Mouse (Mus musculus): ENCODE results near the gene Ccdc57. TPM values are rescaled to one million over a fixed set of nuclear protein-coding genes. Genes with fewer than 3 reads are reported as not detected.
"Not testable (repeated sequence)": the region's sequence is repeated elsewhere in the genome, so short reads cannot be mapped to it uniquely, and the experiment has no call there.

Gene Ccdc57
- polyA plus RNA-seq, 1 experiment = 12.8 TPM

DNA sequence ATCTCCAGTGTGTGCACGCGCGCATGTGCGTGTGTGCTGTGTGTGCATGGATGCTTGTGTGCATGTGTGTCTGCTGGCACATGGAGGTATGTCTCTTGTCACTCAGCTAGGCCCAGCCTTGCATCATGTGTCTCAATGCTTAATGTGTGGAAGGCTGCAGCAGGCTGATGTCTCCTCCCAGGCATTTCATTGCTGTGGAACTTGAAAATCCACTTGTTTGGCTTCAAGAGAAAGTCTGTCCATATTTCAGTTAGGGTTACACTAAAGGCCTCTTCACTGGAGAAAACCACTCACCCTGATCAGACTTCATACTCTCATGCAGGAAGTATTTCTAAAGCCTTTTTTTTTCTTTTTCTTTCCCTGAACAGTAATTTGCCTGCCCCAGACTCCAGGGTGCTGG lies 79.5 kb downstream of the Ccdc57 start:
- no peak for DNase-seq (ENCODE audit: extremely low spot score in 1 of 2, low spot score in 1 of 2)

GRCm38 (mm10) chr11:120852083-120852935 lies 80.4 kb downstream of the Ccdc57 start:
- DNase-seq (ENCODE audit: extremely low spot score in 1 of 2, low spot score in 1 of 2) = no peak

GRCm38 (mm10) chr11:120851582-120851981 lies 81.1 kb downstream of the Ccdc57 start:
- DNase-seq (ENCODE audit: extremely low spot score in 1 of 2, low spot score in 1 of 2) = no peak

GRCm38 (mm10) chr11:120851132-120851531 lies 81.5 kb downstream of the Ccdc57 start:
- DNase-seq (ENCODE audit: extremely low spot score in 1 of 2, low spot score in 1 of 2) = no peak

- no peak for DNase-seq (ENCODE audit: extremely low spot score in 1 of 2, low spot score in 1 of 2)
Observed at GRCm38 (mm10) chr11:120850331-120851030, 82.2 kb downstream of the Ccdc57 start.

GRCm38 (mm10) chr11:120846725-120847475 lies 85.8 kb downstream of the Ccdc57 start:
- DNase-seq (ENCODE audit: extremely low spot score in 1 of 2, low spot score in 1 of 2) = peak in 1 of 2 experiments; percentile 35

- DNase-seq (ENCODE audit: extremely low spot score in 1 of 2, low spot score in 1 of 2) = no peak
Observed at GRCm38 (mm10) chr11:120844329-120844728, 88.3 kb downstream of the Ccdc57 start.

DNA sequence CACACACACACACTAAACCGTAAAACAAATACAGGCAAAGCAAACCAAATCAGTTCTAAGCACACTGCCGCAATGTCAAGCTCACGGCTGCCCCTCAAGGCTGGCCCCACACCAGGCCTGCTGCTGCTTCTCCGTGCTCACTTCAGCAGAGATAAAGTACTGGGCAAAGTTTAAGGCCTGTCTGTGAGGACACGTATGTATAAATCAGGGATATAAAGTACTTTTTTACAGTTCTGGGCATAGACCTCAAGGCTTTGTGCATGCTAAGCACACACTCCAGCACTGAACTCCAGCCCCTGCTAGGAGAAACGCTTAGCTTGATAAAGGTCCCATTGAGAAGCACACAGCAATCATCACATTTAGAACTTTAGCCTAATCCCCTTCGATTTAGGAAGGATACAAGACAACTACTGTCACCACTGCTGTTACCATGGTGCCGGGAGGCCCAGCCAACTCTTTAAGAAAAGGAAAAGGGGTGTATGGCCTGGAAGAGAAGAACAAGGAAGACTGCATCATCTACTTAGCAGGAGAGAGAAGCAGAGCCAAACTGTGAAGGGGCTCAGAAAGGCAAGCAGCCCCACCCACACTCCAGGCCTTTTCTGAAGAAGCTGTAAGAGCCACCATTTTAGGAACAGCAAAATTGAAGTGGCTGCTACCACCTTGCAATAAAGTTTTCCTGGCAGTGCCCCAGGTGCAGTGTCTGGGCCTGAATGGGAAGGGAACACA lies 99.0 kb downstream of the Ccdc57 start:
- no peak for DNase-seq (ENCODE audit: extremely low spot score in 1 of 2, low spot score in 1 of 2)

DNA sequence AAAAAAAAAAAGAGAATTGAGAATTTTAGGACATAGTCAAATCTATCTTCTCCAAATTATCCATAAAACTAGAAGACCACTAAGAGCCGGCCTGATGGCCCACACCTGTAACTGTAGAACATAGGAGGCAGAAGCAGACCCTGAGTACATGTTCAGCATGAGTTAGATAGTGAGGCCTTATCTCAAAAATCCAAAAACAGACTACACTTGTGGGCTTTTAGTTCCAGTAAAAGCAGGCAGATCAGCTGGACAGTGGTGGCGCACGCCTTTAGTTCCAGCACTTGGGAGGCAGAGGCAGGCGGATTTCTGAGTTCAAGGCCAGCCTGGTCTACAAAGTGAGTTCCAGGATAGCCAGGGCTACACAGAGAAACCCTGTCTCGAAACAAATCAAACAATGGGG lies 99.7 kb downstream of the Ccdc57 start:
- not testable (repeated sequence) for DNase-seq (ENCODE audit: extremely low spot score in 1 of 2, low spot score in 1 of 2)

- DNase-seq (ENCODE audit: extremely low spot score in 1 of 2, low spot score in 1 of 2) = no peak
Observed at GRCm38 (mm10) chr11:120831659-120832440, 100.8 kb downstream of the Ccdc57 start.

GRCm38 (mm10) chr11:120830686-120831085 lies 102.0 kb downstream of the Ccdc57 start:
- DNase-seq (ENCODE audit: extremely low spot score in 1 of 2, low spot score in 1 of 2) = no peak

DNA sequence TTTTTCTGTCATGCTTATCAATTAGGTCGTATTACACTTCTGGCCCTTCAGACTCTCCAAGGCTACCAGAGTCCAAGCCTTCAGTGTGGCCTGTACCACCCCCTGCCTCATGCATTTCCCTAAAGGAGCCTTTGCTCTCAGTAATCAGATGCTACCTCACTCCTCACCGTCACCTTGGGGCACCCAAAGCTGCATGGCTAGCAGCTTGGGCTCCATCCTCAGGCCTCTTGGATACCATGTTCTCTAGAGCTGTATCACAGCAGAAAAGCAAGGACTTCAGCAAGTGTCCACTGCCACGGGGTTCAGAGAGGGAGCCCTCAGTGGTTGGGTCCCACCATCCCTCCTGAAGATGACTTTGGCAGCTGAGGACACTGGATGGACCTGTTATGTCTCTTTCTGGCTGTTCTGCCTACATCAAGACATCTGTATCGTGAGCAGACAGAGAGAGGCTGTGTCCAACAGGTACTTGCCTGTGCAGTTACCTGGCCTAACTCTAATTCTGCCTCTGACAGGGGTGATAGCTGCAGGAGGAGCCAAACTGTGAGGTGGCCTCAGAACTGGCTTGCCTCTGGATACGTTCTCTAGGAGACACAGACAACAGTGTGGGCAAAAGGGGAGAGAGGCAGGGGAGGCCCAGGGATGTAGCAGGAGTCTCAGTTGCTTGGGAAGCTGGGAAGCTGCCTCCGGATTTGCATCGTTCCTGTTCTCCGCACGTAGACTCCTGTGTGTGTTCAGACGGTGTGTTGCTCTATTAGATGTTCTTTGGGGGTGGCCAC lies 102.7 kb downstream of the Ccdc57 start:
- DNase-seq (ENCODE audit: extremely low spot score in 1 of 2, low spot score in 1 of 2) = no peak

DNA sequence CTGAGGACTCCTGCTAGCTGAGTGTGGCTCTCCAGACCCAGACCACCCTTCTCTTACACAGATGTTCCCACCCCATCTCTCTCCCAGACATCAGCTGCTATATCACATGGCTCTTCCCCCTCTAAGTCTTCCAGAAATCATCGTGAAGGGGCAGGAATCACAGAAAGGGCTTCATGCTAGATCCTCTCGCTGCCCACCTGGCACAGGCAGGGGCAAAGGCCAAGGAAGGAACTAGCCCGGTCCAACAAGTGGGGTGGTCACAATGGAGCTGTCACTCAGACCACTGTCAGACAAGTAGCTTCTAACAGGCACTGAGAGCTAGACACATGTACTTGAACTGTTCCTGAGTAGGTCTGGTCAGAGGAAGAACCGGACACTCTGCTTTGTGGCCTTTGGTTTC lies 104.3 kb downstream of the Ccdc57 start:
- no peak for DNase-seq (ENCODE audit: extremely low spot score in 1 of 2, low spot score in 1 of 2)

GRCm38 (mm10) chr11:120826016-120826953 lies 106.4 kb downstream of the Ccdc57 start:
- no peak for DNase-seq (ENCODE audit: extremely low spot score in 1 of 2, low spot score in 1 of 2)

- no peak for DNase-seq (ENCODE audit: extremely low spot score in 1 of 2, low spot score in 1 of 2)
Observed at GRCm38 (mm10) chr11:120825289-120825863, 107.3 kb downstream of the Ccdc57 start.

DNA sequence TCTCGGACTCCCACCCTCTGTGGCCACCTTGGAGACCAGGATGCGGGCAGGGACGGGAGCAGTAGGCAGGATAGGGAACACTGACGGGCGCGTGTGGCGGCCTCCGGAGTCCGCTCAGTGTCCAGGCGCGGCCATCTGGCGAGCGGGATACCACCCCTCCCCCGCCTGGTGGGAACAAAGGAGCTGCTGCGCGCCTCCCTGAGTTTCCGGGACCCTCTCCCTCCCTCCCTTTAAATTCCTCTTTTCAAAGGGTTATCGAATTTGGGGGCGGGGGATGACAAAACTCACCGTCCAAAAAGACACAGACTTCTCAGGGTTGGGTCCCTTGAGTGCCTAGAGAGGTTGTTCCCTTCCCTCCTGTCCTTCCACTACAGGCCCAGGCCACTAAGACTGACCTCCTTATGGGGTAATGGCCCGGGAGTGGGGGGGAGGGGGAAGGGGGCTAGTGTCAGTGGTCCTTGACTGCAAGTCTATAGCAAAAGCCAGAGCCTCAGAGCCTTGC lies 107.8 kb downstream of the Ccdc57 start:
- no peak for DNase-seq (ENCODE audit: extremely low spot score in 1 of 2, low spot score in 1 of 2)

All from frontal cortex, adult 2 months (tissue).